Mouse (Mus musculus) kidney, adult 8-10 months (tissue): ENCODE measurements around the gene Lin37.

Experiments used
- DNase-seq, 2 experiments: peaks; one replicate each; pipeline ENCODE4 v3.0.0; 2022

Gene Lin37

DNA sequence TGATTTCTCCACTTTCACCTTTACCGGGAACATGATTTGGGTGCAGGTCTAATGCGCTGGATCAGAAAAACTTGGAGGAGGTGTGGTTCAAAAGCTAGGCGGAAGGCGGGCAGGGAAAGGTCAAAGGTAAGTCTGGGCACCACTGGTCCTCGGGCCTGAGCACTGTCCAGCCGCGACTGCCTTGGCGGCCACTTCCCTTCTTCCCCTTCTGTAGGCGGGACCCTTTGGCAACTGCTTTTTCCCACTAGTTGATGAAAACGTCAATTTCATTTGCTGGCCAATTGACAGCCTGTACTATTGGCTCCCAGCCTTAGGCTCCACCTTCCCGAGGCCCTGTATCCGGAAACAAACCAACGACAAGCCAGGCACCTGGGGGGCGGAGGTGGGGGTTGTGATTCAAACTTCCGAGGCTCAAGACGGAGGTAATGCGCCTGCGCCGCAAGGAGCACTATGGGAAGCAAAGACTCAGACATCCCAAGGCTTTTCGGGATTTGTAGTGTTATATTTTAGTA, at the start of gene Lin37:
Lin37 (minus strand) TSS at position 396 of the 512 bp plus-strand sequence.
- DNase-seq = peak; percentile 99 to 100

DNA sequence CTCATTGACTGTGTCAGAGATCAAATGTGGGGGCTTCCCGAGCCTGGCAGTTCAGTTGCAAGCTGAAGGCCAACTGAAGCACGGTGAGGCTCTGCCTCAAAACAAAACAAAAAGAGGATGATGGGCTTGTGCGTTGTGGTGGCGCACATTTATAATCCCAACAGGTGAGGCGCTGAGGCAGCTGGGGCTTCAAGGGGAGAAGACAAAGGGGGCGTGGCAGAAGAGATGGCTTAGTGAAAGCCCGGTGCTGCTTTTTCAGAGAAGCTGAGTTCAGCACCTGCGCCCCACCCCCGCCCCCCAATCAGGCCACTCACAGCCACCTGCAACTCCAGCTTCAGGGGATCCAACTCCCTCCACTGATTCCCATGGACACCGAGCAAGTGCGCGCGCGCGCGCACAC, 48.8 kb upstream of the Lin37 start:
- no peak for DNase-seq

DNA sequence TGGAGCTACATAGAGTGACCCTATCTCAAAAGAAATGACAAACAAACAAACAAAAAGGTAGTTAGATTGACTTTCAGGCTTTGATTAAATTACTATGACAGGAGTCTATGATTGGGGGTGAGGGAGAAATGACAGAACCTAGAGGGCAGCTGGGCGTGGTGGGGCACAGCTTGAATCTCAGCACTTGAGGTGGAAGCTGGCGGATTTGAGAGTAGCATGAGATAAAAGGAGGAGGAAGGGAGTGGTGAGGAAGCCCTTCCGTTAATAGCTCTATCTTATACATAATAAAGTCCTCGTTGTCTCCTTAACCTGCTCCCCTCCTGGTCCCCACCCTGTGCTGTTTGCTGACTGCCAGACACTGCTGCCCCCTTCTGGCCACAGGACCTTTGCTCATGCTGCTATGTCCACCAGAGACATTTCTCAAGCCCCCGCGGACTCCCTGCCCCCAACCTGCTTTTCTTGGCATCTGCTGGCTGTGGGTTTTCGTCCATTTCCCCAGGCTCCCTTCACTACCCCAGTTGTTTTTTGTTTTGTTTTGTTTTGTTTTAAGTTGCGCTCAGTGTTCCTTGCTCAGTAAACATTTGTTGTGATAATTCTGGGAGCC, 48.2 kb upstream of the Lin37 start:
- DNase-seq = peak in 1 of 2 experiments; percentile 62

DNA sequence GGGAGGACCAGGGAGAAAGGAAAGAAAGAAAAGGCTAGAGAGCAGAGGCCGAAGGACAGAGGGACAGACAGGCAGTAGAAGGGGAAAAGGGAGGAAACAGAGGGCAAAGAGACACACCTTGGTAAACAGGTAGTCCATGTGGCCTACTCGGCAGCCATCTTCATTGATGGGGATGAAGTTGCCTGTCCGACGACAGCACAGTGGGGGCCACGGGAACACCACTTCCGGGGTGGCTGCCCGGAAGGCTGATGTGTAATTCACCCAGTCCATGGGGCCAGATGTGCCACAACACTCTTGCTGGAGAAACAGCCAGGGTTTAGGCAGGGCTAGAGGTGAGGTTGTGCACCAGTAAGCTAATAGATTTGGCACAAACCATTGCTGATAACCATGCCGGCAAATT, 45.3 kb upstream of the Lin37 start:
- no peak for DNase-seq

DNA sequence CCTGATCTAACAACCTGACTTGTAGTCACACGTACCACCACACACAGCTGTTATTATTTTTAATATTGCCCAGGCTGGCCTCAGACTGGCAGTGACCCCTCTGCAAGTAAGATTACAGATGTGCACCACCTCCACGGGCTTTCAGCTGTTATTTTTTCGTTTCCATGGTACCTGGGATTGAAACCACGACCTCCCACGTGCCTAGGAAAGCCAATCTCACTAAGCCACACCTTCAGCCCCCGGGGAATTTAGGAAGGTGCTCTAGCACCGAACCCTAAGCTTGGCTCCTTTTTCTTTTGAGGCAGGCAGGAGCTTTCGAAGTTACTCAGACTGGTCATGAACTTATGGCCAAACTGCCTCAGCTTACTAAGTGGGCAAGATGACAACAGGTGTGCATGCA, 44.8 kb upstream of the Lin37 start:
- DNase-seq = no peak

DNA sequence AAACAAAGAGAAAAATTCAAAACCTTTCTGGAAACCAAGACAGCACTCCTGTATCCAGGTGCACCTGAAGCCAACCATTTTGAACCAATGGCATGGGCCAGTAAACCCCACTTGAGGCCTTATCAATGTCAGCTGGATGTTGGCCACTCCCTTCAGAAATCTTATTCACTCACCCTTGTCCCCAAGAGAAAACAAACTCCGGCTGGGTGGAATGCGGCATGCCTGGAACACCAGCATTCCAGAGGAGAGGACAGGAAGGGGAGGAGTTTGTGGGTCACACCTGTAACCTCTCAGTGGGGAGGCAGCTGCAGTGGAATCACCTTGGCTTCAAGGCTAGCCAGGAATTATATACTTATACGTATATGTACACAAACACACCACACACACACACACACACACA, 42.9 kb upstream of the Lin37 start:
- DNase-seq = peak; percentile 58 to 84

DNA sequence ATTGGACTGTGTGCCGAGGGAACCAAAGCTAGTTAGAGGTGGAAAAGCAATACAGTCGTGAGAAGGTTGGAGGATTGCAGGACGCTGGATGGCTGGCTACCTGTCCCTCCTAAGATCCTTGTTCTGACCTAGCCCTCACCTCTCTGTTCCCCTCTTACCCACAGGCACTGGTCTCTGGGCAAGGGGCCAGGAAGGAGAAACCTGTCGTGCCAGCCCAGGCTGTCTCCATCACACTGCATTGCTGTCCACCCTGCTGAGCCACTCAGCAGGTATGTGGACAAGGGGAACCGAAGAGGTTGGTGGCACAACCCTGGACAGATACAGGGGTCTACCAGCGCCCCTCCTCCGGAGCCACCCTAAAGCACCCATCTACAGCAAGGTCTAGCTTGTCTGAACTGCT, 41.0 kb upstream of the Lin37 start:
- peak; percentile 53 to 66 for DNase-seq

DNA sequence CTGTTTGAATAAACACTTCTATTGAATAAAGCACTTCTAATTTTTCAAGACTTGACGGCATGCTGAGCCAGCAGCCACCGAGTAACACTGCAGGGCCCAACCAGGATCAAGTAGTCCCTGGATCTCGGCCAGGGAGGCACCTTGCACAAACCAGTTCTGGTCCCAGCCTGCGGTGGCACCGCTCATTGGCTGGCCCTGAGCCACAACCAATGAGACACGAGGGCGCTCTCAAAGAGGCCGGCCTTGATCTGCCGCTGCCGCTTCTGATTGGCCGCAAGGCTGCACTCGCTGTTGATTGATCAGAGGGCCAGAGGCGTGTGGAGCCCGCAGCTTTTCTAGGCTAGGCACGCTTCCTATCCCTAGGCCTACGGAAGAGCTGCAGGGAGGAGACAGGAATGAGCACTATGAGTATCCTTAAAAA, 40.3 kb upstream of the Lin37 start:
- DNase-seq = peak; percentile 97

DNA sequence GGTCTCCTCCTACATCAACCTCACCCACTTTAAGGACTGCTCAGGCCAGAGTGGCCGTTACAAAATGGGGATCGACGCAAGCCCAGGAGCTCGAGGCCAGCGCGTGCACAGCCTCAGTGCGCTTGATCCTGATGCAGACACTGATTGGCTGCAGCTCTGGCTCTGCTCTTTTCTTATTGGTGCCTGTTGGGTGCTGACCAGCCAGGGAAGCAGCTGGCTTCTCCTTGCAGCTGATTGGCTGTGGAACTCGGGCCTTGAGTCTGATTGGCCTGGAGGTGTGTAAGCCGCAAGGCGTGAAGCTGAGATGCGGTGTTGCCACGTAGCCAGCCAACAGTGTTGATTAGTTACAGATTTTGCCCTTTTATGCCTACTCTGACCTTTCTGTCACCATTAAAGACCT, 39.1 kb upstream of the Lin37 start, which contains the start of gene Zbtb32:
Zbtb32 (minus strand) TSS at position 124 of the 400 bp plus-strand sequence.
- DNase-seq = no peak

DNA sequence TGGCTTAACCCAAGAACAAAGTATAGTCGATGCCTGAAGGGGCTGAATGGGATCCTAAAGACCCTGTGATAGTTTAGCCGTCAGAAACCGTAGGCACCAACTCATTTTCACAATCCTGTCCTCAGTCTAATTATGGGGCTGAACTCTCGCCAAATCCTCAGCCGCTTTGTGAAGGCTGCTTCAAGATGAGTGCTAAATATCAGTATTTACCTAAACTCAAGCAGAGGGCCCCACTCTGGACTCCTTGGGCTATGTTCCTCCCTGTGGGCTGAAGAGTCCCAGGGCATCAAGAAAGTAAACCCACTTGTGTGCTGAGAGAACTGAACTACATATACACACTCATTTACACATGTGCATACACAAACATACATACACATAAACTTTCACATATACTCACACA, 37.2 kb upstream of the Lin37 start:
- no peak for DNase-seq

DNA sequence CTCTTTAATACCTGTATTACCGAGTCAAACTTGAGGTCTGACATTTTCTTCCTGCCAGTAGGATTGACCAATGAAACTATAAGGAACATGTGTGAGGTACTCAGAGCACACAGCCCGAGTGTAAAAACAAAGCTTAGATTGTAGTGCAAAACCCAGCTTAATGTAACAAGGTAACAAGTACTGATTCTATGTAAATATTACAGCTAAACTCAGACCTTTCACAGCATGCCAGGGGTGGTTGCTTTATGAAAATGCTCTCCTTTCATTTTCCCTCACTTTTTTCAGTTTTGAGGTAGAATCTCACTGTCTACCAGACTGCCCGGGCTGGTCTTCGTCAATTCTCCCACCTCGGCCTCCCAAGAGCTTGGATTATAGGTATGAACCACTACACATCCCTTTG, 36.5 kb upstream of the Lin37 start:
- no peak for DNase-seq

DNA sequence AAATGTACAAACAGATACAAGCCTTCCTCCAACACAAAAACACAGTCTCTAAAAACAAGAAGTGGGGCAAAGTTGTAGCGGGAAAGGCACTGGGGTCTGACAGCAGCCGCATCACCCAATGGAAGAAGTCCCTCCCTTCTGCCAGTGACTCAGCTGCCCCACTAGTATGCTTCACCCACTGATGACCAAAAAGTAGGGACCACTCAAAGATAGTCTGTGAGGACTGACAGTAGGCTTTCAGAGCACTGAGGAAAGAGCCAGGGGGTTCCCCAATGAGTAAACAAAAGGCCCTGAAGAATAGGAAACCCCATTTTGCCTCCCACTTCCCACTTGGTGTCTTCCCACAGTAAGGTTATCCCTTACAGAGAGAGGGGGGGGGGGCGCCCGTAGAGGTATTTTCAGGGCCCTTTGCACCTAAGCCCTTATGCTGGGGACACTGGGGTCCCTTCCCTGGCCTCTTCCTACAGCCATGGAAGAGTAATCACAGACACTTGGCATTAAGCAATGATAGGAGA, 34.9 kb upstream of the Lin37 start:
- DNase-seq = no peak

DNA sequence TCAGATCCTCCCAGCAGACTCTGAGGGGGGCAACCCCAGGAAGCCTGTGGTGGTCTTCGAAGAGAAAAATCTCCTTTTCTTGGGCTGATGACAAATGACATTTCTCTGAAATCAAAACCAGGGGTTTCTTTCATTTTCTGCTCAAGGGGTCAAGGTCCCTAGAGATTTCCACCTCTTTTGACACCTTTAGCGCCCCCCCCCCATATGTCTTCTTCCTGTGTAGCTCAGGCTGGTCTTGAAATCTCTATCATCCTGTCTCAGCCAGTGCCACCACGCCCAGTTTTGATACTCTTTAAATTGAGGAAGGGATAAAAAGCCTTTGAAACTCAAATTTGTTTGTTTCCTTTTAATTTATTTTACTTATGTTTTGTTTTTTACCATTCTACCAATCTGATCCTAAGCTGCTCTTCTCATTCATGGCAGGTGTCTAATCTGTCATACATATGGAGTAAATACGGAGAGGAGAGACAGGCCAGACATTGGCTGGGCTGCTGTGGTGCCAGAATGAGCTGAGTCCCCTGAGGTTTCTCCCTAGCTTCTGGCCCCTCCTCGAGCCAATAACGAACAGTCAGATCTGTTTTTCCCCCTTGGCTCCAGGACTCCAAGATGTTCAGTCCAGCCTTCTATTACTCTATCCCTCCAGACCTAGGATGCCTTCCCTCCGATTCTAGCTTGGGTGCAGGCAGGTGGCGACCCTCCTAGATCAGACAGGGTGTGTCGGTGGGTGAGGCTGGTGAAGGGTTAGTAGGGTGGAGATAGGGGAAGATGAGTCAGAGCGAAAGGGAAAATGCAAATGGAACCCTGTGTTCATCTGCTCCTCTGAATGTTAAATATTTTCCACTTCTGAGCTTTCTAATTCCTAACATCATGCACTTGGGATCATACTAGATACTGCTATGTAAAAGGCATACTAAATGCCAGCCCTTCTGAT, 34.2 kb upstream of the Lin37 start:
- DNase-seq = no peak

DNA sequence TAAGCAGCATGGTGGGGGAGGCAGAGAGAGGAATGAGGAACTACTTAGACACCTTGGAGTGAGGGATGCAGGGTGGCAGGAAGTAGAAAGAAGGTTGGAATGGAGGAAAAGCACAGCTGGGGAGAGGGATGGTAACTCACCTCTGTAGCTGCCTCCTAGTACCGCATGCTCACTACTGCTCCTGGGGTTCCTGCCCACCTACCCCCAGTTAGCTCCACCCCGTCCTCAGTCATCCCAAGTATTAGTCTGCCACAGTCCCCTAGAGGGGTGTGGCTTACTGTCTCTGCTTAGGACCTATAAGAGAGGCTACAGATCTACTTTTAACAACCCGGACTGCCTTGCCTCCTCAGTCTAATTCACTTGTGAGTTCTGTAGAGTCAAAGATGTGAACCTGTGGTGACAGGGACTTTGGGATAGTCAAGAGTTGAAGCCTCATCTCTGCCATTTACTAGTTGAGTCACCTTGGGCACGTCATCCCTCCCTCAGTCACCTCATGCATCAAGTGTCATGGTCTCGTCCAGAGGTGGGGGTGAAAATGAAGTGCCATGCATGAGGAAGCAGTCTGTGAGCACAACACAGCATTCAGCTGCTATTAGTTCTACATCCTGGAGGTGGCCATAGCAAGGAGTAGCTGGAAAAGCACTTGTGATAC, 33.3 kb upstream of the Lin37 start:
- DNase-seq = no peak

DNA sequence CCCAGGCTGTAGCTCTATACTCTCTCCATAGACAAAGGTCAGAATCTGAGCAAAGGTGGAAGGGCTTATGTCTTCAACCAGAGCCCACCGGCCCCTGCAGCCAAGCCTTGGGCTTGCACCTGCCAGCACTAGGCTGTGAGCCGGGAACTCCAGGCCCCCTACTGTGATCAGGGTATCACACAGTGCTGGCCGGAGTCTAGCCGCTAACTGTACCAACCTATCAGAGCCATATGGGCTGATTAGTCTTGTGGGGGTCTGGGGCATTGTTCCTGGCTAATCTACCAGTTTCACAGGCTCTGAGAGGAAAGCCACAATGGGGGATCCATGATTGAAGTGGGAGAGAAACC, 31.9 kb upstream of the Lin37 start:
- no peak for DNase-seq

DNA sequence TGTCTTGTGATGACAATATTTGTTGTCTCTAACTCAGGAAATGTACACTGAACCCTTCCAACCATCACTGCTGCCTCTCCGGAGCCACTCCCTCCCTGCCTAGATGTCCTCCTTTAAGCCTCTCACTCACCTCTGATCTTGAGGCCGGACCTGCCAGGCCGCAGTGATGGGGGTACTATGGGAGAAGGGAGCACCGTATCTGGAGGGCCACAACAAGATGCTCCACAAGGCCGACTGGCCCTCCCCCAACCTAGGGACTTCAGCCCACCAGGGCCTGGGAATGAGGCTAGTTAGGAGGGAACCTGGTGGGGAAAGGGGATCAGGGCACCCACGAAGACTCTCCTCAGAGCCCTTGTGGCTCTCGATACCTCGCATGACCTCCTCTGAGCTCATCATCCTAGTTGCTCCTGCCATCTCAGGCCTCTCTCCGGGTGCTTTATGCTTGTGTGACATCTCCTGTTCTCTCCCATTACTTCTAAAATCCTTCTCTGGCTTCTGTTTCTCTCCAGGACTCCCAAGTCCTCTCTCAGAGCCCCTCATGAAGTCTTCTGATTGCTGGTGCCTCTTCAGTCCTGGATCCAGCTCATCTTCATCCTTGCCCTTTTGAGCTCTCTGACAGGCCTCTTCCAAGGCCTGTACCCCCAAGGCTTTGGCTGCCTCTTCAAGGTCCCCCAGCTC, 31.4 kb upstream of the Lin37 start:
- no peak for DNase-seq

DNA sequence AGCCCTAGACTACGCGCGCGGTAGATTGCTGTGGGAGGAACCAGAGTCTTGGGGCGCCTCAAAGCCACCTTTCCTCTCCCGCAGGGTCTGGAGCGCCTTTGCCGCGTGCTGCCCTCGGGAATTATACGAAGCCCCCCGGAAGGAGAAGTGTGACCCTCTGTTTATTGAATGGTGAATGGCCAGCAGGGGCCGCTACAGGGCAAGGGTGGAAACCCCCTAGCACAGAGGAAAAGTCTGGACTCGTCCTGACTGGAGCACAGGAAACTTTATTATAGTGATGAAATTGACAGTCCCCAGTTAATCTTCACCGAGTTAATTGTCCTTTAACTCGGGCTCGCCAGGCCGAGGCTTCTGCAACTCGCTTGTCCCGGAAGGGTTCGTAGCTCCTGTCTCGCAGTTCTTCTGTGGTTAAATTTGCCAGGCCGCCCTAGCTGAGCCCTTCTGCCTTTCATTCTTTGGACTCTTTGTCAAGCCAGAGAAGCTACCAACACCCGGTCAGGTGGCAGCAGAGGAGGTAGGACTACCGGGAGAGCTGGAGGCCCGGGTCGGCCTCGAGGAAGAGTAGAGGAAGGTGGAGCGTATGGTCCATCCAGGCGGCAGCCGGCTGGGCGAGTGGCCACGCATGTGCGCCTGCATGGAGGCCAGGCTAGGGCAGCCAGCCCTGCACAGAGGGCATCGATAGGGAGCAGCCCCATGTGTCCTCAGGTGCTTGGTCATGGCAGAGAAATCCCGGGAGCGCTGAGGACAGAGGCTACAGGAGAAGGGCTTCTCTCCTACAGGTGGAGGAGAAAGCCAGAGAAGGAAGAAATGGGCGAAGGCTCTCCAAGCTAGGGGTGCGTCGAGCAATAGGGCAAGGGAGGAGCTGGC, 30.0 kb upstream of the Lin37 start:
- peak; percentile 86 to 91 for DNase-seq

DNA sequence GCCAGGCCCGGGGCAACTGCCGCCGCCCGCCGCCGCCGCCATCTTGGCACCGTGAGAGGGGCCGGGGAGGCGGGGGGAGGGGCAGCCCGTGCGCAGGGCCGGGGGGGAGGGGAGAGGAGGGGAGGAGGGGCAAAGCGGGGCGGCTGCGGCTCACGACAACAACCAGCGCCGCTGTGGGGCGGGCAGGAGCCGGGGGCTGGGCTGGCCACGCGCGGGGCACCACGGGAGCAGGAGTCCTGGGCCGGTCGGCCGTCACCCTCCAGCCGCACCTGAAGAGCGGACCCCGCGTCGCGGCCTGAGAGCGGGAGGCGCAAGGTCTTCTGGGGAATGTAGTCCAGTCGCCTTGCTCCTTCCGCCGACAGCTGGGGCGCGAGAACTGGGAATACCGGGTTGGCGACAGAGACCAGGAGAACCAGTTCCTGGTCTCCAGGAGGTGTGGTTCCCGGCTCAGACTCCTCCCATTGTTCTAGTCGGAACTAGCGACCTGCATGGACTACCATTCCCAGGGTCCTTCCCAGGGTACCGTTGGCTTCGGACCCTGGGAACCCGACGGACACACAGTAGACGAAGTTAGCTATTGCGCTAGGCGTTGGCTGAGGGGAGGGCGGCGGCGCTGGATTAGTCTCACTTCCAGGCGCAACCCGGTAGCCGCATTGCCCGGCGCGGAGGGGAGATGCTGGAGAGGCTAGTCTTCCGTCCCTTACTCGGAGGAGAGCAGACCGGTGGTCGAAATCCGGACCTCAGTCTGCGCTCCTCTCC, 29.2 kb upstream of the Lin37 start, which contains the start of gene Kmt2b:
Kmt2b (minus strand) TSS at position 51 of the 759 bp plus-strand sequence.
- DNase-seq = peak; percentile 97 to 99

DNA sequence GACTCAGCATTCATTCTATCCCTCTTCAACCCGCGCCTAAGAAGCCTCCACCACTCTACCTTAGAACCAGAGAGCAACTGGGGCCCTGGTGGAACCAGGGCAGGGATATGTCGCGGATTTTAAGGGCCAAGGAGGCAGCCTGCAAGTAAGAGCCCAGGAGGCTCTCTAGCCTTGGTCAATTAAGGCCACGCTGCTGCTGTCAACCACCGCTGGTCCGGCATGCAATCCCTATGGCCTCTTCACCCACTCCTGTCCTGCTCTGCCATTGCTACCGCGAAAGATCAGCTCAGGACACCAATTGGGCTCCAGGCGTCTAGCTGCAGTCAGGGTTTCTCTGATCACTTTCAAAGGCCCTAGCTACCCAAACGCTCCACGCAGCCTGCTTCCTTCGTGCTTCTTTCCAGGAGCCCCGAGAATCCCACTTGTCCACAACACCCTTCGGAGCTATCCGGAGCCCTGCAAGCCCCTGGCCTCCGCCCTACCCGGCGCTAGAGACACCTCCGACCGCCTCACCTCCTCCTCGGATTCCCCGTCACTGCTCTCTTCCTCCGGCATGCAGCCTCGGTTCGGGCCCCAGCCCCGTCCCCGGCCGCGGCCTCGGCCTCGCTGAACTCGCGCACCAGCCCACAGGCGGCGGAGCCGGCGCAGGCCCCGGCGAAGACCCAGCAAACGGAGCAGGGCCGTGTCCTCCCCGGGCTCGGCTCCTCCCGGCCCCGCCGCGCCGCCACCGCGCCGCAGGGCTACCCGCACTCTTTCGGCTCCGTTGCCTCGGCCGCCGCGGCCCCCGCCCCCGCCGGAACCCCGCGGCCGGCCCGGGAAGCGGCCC, 28.4 kb upstream of the Lin37 start:
- DNase-seq = peak; percentile 42 to 48

DNA sequence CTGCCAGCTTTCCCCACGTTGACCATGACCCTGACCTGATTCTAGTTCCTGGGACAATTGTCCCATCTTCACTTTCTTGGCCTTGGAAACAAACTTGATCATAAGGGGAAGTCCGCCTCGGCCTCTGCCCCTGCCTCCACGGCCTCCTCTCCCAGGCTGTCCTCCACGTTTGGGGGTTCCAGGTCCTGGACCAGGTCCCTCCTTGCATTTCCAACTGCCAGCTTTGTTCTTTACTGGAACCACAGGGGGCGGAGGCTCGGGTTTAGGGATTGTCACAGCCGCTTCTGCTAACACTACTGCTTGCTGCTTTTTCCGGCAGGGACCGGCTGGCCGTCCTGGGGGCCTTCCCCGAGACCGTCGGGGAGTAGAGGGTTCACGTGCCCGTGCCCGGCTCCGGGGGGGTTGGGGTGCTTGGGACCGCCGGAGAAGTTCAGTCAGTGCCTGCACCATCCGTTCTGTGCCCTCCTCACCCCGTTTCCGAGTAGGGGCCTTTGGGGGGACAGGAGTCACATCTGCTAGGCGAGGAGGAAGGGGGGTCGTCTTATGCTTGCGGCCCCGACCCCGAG, 26.9 kb upstream of the Lin37 start:
- no peak for DNase-seq
